Mouse (Mus musculus): Measurements from ENCODE around the gene Mroh2a. TPM values are rescaled to one million over a fixed set of nuclear protein-coding genes. Genes with fewer than 3 reads are reported as not detected.

The Mroh2a gene
- polyA plus RNA-seq, 1 experiment from 2014 or later = 0.82 TPM

DNA sequence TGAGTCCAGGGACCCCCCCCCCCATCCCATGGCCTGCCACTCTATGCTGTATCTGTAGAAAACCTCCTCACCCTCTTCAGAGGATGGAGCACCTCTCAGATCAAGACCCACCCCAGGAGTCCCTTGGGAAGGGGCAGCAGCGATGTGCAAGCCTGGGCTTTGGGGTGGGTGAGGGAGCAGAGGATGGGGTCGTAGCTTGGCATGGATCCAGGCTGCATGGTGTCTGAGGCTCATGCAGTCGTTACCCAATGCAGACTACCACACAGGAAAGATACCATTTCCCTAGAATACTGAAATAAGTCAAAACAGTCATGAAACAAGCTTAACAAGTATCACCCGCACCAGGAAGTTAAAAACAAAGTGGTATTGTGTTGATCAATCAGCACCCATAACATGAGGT lies 21.9 kb downstream of the Mroh2a start:
- no peaks in the 10 kb centered on the region for H3K27me3 ChIP-seq (ENCODE audit: insufficient read depth, poor library complexity, severe bottlenecking)
- H3K27ac ChIP-seq = no peak overlapping the region
- H3K4me3 ChIP-seq = no peak overlapping the region
- no peaks in the 10 kb centered on the region for H3K36me3 ChIP-seq
- H3K9me3 ChIP-seq = peaks cover 94% of the 10 kb centered on the region
- no peaks in the 10 kb centered on the region for H3K4me1 ChIP-seq
- 71% methylated on average over 4 of the region's 4 CpGs for WGBS
- no peak for DNase-seq (ENCODE audit: low spot score)

DNA sequence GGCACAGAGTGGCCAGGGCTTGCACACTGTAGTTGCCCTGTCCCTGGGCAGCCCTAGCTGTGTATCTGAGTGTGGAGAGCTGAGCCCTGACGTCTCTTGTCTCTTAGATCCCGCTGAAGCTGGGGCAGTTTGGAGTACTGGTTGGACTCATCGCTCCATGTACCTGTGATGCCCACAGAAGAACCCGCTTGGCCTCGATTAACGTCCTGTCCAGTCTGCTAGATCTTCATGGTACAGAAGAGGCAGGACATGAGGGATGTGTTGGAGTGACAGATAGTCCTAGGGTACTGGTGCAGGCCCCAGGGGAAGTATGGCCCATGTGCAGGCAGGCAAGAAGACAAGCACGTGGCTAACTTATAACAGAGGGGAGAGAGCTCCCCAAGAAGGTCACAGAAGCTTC lies 22.8 kb downstream of the Mroh2a start:
- WGBS = 71% methylated on average over 7 of the region's 7 CpGs
- DNase-seq (ENCODE audit: low spot score) = no peak
- peaks cover 95% of the 10 kb centered on the region for H3K9me3 ChIP-seq
- no peaks in the 10 kb centered on the region for H3K27me3 ChIP-seq (ENCODE audit: insufficient read depth, poor library complexity, severe bottlenecking)
- H3K36me3 ChIP-seq = no peaks in the 10 kb centered on the region
- H3K4me1 ChIP-seq = no peaks in the 10 kb centered on the region
- no peak overlapping the region for H3K27ac ChIP-seq
- no peak overlapping the region for H3K4me3 ChIP-seq

DNA sequence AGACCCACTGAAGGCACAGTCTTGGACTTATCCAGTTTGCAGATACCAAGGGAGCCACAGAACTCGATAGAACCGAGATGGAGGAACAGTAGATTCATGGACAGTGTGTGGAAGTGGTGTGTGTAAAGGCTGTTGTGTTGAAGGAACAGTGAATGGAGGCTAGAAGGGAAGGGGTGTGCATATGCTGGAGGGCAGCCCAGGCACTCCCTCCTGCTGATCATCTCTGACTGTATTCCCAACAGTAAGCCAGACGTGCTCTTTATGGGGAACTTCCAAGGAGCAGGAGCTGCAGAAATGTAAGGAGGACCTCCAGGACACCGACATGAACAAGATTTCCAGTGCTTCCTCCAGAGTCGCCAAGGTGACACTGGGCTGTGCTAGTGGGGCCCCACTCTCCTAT lies 23.2 kb downstream of the Mroh2a start:
- DNase-seq (ENCODE audit: low spot score) = no peak
- Histone ChIP-seq H3K9me3 (peaks cover 95% of the 10 kb centered on the region), H3K4me3 (no peak overlapping the region), H3K4me1 (no peaks in the 10 kb centered on the region), H3K36me3 (no peaks in the 10 kb centered on the region), H3K27ac (no peak overlapping the region), H3K27me3 (ENCODE audit: insufficient read depth, poor library complexity, severe bottlenecking) (no peaks in the 10 kb centered on the region)
- WGBS = 73% methylated on average over 5 of the region's 5 CpGs

DNA sequence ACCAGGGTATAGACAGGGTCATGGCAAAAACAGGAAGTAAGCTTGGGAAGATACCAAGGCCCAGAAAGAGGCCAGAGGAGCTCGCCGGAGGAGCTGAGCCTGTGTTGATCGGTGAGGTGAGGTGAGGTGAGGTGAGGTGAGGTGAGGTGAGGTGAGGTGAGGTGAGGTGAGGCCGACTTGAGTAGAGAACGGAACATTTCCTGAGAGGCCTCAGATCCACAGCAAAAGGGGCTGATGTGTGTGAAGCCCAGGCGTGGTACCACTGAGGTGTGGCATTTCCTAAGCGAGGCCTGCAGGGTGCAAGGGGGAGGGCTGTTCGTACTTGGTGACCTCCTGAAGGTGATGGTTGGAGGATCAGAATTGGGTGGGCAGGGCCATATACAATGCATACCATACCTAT lies 26.3 kb downstream of the Mroh2a start:
- no peaks in the 10 kb centered on the region for H3K36me3 ChIP-seq
- no peaks in the 10 kb centered on the region for H3K4me1 ChIP-seq
- WGBS = 70% methylated on average over 8 of the region's 8 CpGs
- DNase-seq (ENCODE audit: low spot score) = no peak
- peaks cover 97% of the 10 kb centered on the region for H3K9me3 ChIP-seq
- H3K4me3 ChIP-seq = no peak overlapping the region
- H3K27ac ChIP-seq = no peak overlapping the region
- H3K27me3 ChIP-seq (ENCODE audit: insufficient read depth, poor library complexity, severe bottlenecking) = no peaks in the 10 kb centered on the region

DNA sequence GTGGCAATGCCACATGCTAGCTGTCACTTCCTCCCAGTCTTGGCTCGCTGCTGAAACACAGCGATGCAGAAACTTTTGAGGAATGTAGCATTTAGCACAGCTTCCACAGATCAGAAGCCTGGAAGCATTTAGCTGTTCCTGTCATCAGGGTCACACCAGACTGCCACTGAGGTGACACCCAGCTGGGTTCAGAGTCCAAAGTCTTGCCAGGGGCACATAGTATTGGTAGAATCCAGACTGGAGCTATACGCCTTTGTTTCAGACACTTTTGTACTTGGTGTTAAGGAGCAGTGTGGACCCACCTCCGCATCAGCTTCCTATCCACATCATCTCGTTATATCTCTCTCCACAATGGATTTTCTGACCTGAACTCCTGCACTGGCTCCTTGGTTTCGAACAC lies 26.8 kb downstream of the Mroh2a start:
- no peak overlapping the region for H3K27ac ChIP-seq
- H3K36me3 ChIP-seq = no peaks in the 10 kb centered on the region
- 68% methylated on average over 6 of the region's 6 CpGs for WGBS
- no peak for DNase-seq (ENCODE audit: low spot score)
- H3K4me1 ChIP-seq = no peaks in the 10 kb centered on the region
- H3K9me3 ChIP-seq = peaks cover 96% of the 10 kb centered on the region
- no peak overlapping the region for H3K4me3 ChIP-seq
- no peaks in the 10 kb centered on the region for H3K27me3 ChIP-seq (ENCODE audit: insufficient read depth, poor library complexity, severe bottlenecking)

DNA sequence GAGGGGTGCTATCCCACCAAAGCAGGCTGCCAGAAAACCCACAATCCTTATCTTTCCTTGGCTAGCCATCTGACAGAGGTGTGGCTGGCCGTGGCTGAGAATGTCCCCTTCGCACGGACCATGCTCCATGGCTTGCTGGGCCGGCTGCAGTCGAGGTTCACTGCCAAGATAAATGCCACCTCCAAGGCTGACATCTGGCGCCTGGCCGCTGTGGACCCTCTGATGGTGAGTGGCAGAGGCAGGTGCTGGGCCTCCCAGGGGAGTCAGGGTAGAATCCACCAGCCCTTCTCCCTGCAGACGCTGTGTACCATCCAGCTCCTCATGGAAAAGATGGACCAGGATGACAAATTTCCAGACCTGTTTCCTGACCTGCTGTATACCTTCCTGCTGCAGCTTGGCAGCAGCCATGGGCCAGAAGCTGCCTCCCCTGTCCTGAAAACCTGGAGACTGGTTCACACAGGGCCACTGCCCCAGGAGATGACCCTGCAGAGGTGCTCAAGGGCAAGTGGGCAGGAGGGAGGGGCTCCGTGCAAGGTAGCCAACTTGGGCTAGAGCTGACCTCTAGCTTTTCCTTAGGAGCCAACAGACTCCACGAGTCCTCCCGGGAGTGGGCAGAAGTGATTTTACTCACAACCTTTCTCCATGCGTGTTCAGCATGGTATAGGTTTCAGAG lies 28.1 kb downstream of the Mroh2a start:
- WGBS = 81% methylated on average over 12 of the region's 12 CpGs

DNA sequence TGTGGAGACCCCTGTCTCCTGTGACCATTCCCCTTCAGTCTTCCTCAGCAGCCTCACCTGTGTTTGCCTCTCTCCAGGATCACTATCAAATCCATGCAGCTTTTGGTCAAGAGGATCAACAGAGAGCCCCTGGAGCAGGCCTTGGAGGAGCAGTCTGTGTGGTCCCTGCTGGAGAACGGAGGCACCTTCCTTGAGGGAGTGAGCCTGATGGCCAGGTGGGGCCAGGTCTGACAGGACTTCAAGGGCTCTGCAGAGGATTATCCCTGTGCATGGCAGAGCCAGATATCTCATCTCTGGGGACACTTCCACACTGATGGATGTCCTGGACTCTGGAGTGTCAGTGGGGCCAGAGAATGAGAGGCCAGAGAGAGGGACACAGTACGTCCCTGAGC lies 28.7 kb downstream of the Mroh2a start:
- H3K36me3 ChIP-seq = 0 out of 2 replicates have a peak, but pooled peaks cover 11% of the 10 kb centered on the region
- whole genome bisulfite sequencing = 57% methylated on average over 2 of the region's 2 CpGs
- H3K9me3 ChIP-seq = peaks cover 91% of the 10 kb centered on the region
- no peaks in the 10 kb centered on the region for H3K27me3 ChIP-seq (ENCODE audit: insufficient read depth, poor library complexity, severe bottlenecking)
- H3K4me3 ChIP-seq = no peak overlapping the region
- H3K27ac ChIP-seq = no peak overlapping the region
- DNase-seq (ENCODE audit: low spot score) = no peak
- peaks cover 14% of the 10 kb centered on the region for H3K4me1 ChIP-seq

More for the DNA sequence above, 28.1 kb downstream of the Mroh2a start:
- Histone ChIP-seq H3K4me1 (peaks cover 9% of the 10 kb centered on the region), H3K27me3 (ENCODE audit: insufficient read depth, poor library complexity, severe bottlenecking) (no peaks in the 10 kb centered on the region), H3K27ac (no peak overlapping the region), H3K4me3 (no peak overlapping the region), H3K9me3 (peaks cover 92% of the 10 kb centered on the region), H3K36me3 (0 out of 2 replicates have a peak, but pooled peaks cover 6% of the 10 kb centered on the region)
- DNase-seq (ENCODE audit: low spot score) = no peak

DNA sequence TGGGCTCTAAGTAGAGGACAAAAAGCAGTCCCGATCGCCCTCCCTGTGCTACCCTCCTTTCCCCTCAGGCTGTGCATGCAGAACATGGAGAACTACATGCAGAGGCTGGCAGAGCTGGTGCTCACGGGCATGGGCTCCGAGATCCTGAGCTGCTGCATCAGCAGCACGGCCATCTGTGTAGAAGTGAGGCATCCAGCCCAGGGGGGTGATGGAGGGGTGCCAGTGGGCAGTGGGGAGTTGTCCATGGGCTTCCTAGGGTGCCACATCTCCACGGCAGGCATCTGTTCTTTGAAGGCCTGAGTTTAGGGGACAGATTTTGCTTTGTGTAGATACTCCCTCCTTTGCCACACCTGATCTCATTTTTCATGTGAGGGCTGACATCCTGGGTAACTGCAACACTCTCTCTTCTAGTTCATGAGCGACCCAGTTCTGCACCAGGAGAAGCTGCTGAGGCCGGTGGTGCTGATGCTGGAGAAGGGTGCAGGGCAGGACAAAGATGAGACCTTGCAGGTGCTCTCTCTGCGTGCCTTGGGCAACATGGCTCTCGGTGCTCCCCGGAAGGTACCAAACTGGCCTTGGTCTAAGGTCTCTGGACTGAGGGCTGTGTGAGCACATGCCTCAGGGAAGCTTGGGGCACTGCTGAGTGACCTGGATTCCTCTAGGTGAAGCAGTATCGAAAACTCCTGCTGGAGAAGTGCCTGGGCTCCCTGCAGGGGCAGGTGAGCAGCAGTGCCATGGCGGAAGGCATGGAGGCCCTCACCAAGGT lies 29.4 kb downstream of the Mroh2a start:
- Histone ChIP-seq H3K36me3 (peaks cover 16% of the 10 kb centered on the region), H3K9me3 (peaks cover 83% of the 10 kb centered on the region), H3K27me3 (ENCODE audit: insufficient read depth, poor library complexity, severe bottlenecking) (no peaks in the 10 kb centered on the region), H3K4me1 (peaks cover 14% of the 10 kb centered on the region), H3K27ac (no peak overlapping the region), H3K4me3 (no peak overlapping the region)
- WGBS = 75% methylated on average over 13 of the region's 13 CpGs
- no peak for DNase-seq (ENCODE audit: low spot score)

DNA sequence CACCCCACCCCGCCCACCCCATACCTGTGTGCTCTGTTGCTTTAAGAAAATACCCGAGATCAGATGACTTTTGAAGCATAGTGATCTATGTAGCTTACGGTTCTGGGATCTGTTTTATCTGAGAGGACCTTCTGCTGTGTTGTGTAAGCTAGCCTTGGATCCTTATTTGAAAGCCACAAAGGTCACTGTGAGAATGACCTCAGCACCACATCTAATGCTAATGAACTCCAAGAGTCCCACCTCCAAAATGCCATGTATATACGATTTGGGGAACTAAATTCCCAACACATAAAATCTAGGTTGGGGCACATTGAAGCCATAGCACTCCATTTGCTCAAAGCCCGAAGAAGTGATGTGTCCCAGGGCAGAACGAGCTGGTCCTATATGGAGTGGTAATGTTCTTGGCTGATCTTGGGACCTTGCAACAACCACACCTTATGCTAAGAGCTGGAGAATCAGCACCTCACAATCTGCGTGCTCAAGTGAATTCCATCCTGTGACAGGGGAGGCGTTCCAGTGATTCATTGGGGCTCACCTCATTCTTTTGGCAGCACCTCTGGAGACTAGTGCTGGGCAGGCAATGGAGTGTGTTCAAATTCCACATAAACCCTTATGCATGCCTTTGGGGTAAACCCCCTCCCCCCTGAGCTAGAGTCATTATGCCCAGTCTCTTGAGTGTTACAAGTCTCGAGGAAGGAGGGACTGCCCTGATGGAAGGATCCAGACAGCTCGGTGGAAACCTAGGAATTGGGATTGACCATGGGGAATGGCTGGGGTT lies 30.3 kb downstream of the Mroh2a start:
- 75% methylated on average over 10 of the region's 10 CpGs for WGBS
- no peak overlapping the region for H3K27ac ChIP-seq
- peaks cover 25% of the 10 kb centered on the region for H3K36me3 ChIP-seq

DNA sequence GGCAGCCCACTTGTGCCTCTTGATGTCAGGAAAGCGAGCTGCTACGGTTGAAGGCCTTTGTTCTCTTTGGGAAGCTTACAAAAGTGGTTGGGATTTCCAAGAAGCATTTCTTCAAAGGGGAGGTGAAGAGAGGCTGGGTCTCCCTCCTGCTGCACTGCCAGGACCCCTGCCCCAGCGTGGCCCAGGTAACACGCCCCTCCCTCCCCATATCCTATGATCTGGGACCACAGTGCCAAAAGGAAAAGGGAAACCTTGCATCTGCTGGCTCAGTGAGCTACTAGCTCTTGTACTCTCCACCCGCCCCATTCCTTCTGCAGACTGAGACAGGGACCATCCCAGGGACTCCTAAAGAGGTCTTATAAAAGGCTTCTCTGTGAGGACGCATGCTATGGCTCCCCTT lies 30.9 kb downstream of the Mroh2a start:
- Histone ChIP-seq H3K27me3 (ENCODE audit: insufficient read depth, poor library complexity, severe bottlenecking) (no peaks in the 10 kb centered on the region), H3K27ac (no peak overlapping the region), H3K36me3 (peaks cover 31% of the 10 kb centered on the region), H3K9me3 (peaks cover 71% of the 10 kb centered on the region), H3K4me1 (peaks cover 14% of the 10 kb centered on the region), H3K4me3 (no peak overlapping the region)
- 77% methylated on average over 6 of the region's 6 CpGs for WGBS
- DNase-seq (ENCODE audit: low spot score) = no peak

More for the DNA sequence above, 30.3 kb downstream of the Mroh2a start:
- DNase-seq (ENCODE audit: low spot score) = no peak
- H3K9me3 ChIP-seq = peaks cover 77% of the 10 kb centered on the region
- H3K27me3 ChIP-seq (ENCODE audit: insufficient read depth, poor library complexity, severe bottlenecking) = no peaks in the 10 kb centered on the region
- peaks cover 14% of the 10 kb centered on the region for H3K4me1 ChIP-seq
- no peak overlapping the region for H3K4me3 ChIP-seq

DNA sequence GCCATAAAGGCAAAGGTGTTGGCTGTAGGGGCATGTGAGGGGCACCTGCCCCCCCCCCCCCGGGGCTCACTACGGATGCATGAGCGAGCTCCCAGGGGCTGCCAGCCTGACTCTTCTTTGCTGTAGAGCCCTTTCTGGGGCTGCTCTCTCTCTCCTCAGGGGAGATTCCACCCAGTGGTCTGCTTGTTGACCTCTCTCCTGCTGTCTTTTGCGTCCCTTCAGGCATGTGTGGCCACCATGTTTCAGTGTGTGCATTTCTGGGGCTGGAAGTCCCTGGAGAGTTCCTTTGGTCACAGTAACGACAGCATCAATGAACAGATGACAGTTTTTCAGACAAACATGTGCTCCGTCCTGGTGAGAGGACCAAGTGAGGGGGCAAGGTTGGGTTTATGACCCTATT lies 31.6 kb downstream of the Mroh2a start:
- Histone ChIP-seq H3K4me1 (peaks cover 14% of the 10 kb centered on the region), H3K9me3 (peaks cover 64% of the 10 kb centered on the region), H3K27me3 (ENCODE audit: insufficient read depth, poor library complexity, severe bottlenecking) (no peaks in the 10 kb centered on the region), H3K36me3 (peaks cover 38% of the 10 kb centered on the region), H3K4me3 (no peak overlapping the region), H3K27ac (no peak overlapping the region)
- 71% methylated on average over 6 of the region's 6 CpGs for WGBS
- no peak for DNase-seq (ENCODE audit: low spot score)

DNA sequence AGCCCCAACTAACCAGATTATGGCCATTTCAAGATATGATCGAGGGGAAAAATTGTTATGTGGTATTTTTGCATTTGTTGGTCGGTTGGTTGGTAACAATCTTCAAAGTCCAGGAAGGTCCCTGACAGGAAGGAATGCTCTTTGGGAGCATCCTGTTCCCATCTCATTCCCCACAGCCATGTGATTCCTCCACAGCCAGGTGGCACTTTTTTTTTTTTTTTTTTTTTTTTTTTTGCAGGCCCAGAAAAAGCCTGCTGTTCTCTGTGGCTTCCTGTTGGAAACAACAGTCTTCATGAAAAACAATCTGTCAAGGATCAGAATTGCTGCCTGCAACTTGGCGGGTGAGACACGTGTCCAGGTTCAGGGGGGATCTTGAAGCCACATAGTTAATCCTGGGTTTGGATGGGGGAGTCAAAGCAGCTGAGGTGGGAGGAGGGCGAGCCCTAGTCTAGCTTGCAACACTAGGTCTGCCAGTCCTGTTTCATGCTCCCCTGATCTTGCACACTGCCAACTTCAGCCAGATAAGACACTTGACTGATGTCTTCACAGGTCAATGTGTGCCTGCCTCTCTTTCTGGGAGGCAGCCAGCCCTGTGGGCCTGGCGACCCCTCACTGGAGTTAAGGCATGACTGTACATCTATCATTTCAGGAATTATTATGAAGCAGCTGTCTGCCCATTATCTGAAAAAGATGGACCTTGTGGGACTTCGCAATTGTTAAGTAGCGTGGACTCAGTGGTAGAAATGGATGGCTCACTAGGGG lies 32.3 kb downstream of the Mroh2a start:
- peaks cover 14% of the 10 kb centered on the region for H3K4me1 ChIP-seq
- H3K27ac ChIP-seq = no peak overlapping the region
- H3K4me3 ChIP-seq = no peak overlapping the region
- H3K9me3 ChIP-seq = peaks cover 61% of the 10 kb centered on the region
- no peaks in the 10 kb centered on the region for H3K27me3 ChIP-seq (ENCODE audit: insufficient read depth, poor library complexity, severe bottlenecking)
- 70% methylated on average over 8 of the region's 8 CpGs for WGBS
- no peak for DNase-seq (ENCODE audit: low spot score)
- H3K36me3 ChIP-seq = peaks cover 45% of the 10 kb centered on the region

All from heart, embryonic 10.5 days (tissue).